Mouse (Mus musculus) olfactory bulb, adult 2 months (tissue): ENCODE results near the gene Cd59a.

Experiments
- CTCF ChIP-seq: fragments of 200-500 bp; IDR thresholded peaks from 2 replicates; pipeline ENCODE4 v1.5.1; 2012; ENCODE audit warnings: low read depth, mild to moderate bottlenecking, low read length, moderate library complexity; ENCODE audit not compliant: insufficient read depth
- POLR2A ChIP-seq: fragments of 200-500 bp; IDR thresholded peaks from 2 replicates; pipeline ENCODE4 v1.6.1; 2012; ENCODE audit warnings: mild to moderate bottlenecking, low read depth, low read length, moderate library complexity; ENCODE audit not compliant: insufficient read depth

GRCm38 (mm10) chr2:104150608-104151397 is 55.2 kb downstream of the Cd59a start:
- no peak for TF ChIP-seq CTCF
- no peak for TF ChIP-seq POLR2A
